8 mouse cellular contexts compared by ENCODE assay signal in the genomic region with DNA sequence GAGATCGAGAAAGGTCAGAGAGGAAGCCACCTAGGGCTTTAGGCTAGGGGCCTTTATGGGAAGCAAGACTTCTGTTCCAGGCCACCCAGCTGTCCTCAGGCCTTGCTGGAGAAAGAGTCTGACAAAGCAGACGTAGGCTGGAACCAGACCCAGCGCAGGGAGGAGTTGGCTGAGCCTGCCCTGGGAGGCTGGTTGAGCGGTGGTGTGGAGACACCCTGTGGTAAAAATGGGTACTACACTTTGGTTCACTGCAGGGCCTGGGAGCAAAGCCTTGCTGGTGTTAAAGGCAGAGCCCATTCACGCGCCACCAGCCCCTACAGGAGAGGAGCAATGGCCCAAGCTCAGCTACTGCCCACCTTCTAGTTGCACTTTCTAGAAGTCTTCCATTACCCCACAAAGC. TPM values are rescaled to one million over a fixed set of nuclear protein-coding genes. Genes with fewer than 3 reads are reported as not detected.
DNase-seq lines count a peak whose midpoint lies in the region; ATAC-seq lines count a peak whose summit lies in the region.

No protein-coding gene starts in this region.

- peak; percentile 75 to 92 for DNase-seq in adrenal gland, adult (ENCODE audit: inconsistent age in 2 of 2, low spot score in 1 of 2)
- peak; percentile 93 for DNase-seq in embryo, embryonic 10 days (ENCODE audit: low spot score)
- DNase-seq in gastrocnemius, postnatal 14 days: peak; percentile 90
- peak; percentile 96 for DNase-seq in intestine, embryonic 14.5 days (ENCODE audit: low spot score)
- DNase-seq in left cerebral cortex, postnatal 14 days (ENCODE audit: low spot score in 2 of 2): peak; percentile 83 to 87
- peak; percentile 88 for DNase-seq in midbrain, embryonic 10.5 days (ENCODE audit: low spot score)
- peak; percentile 80 for DNase-seq in right cerebral cortex, postnatal 4 days

- H3K4me3 ChIP-seq in intestine, embryonic 14.5 days (ENCODE audit: low read depth, low read length): no peak overlapping the region
- H3K4me3 ChIP-seq in midbrain, embryonic 10.5 days: no peak overlapping the region

- H3K36me3 ChIP-seq in intestine, embryonic 14.5 days (ENCODE audit: control insufficient read depth, insufficient read depth, low read length): no peaks in the 10 kb centered on the region
- H3K36me3 ChIP-seq in midbrain, embryonic 10.5 days: no peaks in the 10 kb centered on the region

- WGBS in intestine, embryonic 14.5 days: 6% methylated on average over 6 of the region's 6 CpGs
- 8% methylated on average over 6 of the region's 6 CpGs for WGBS in midbrain, embryonic 10.5 days

- no peak overlapping the region for H3K27ac ChIP-seq in intestine, embryonic 14.5 days (ENCODE audit: low read depth)
- H3K27ac ChIP-seq in midbrain, embryonic 10.5 days (replicated peaks): 0 out of 2 replicates have a peak overlapping the region, but pooled peaks have one; percentile 19

- H3K4me1 ChIP-seq in intestine, embryonic 14.5 days (replicated peaks; ENCODE audit: control insufficient read depth, insufficient read depth, low read length): no peaks in the 10 kb centered on the region
- H3K4me1 ChIP-seq in midbrain, embryonic 10.5 days: peaks cover 24% of the 10 kb centered on the region

- no peaks in the 10 kb centered on the region for H3K9me3 ChIP-seq in intestine, embryonic 14.5 days (ENCODE audit: control insufficient read depth, low read length)
- H3K9me3 ChIP-seq in midbrain, embryonic 10.5 days (replicated peaks): no peaks in the 10 kb centered on the region

- no peak overlapping the region for H3K9ac ChIP-seq in intestine, embryonic 14.5 days (ENCODE audit: low read length)

- peak; percentile 91 for ATAC-seq in intestine, embryonic 14.5 days (replicated peaks; ENCODE audit: low FRiP score, low TSS enrichment, low read depth)
- no peak for ATAC-seq in activated CD4-positive, CD25-positive, alpha-beta regulatory T cell, adult 4 months

- intact Hi-C loops in gastrocnemius, postnatal 14 days (cut with DNase I; ENCODE audit: low total_unique reads): loop anchor here (2.0 to 10.0 kb wide), 2 partner anchors 63 to 289 kb away; no protein-coding TSS in a partner anchor
- intact Hi-C loops in left cerebral cortex, postnatal 14 days (cut with DNase I): loop anchor here (1.0 to 10.0 kb wide), 2 partner anchors 63 to 279 kb away; no protein-coding TSS in a partner anchor

- no peaks in the 10 kb centered on the region for H3K27me3 ChIP-seq in intestine, embryonic 14.5 days (replicated peaks; ENCODE audit: control insufficient read depth, insufficient read depth, low read length)
- H3K27me3 ChIP-seq in midbrain, embryonic 10.5 days (ENCODE audit: low read depth, poor library complexity, severe bottlenecking): peaks cover 38% of the 10 kb centered on the region

- H3K4me2 ChIP-seq in intestine, embryonic 14.5 days (ENCODE audit: low read length): no peak overlapping the region

RNA-seq across cellular contexts. Expression of gene Trim29, which starts 26.4 kb away (rescaled TPM):
- total RNA-seq in gastrocnemius, postnatal 14 days (2021): under 1 TPM; 0.08 to 0.16 TPM
- polyA plus RNA-seq in intestine, embryonic 14.5 days (2014; fragmentation: Nextera tagmentation; extraction: Ambion mirVana): 1.3 and 1.5 TPM in 2 replicates
- total RNA-seq in left cerebral cortex, postnatal 14 days (2021): under 1 TPM; 0.22 to 0.23 TPM
- polyA plus RNA-seq in midbrain, embryonic 10.5 days (2016; fragmentation: Nextera tagmentation; extraction: Ambion mirVana): 0.94 and 0.98 TPM in 2 replicates
- polyA plus RNA-seq in activated CD4-positive, CD25-positive, alpha-beta regulatory T cell, adult 4 months (2017; shearing (Covaris generic)): not detected

RNA-seq across cellular contexts. Expression of gene Oaf, which starts 44.6 kb away (rescaled TPM):
- total RNA-seq in gastrocnemius, postnatal 14 days (2021): 10 to 100 TPM; 12.0 to 24.9 TPM
- 108 and 118 TPM in 2 replicates for polyA plus RNA-seq in intestine, embryonic 14.5 days (2014; fragmentation: Nextera tagmentation; extraction: Ambion mirVana)
- total RNA-seq in left cerebral cortex, postnatal 14 days (2021): 10 to 100 TPM; 13.6 to 14.2 TPM
- polyA plus RNA-seq in midbrain, embryonic 10.5 days (2016; fragmentation: Nextera tagmentation; extraction: Ambion mirVana): 32.0 and 36.5 TPM in 2 replicates
- polyA plus RNA-seq in activated CD4-positive, CD25-positive, alpha-beta regulatory T cell, adult 4 months (2017; shearing (Covaris generic)): under 1 TPM; 0.69 to 0.98 TPM

Comparison
In these comparisons a context has a peak if more than half of its experiments do, and no peak if none do; other contexts are left out.
1. RNA of gene Oaf, which starts 44.6 kb away (polyA plus RNA-seq): 108 to 118 TPM in intestine, embryonic 14.5 days and 32.0 to 36.5 TPM in midbrain, embryonic 10.5 days; 0.69 to 0.98 TPM in activated CD4-positive, CD25-positive, alpha-beta regulatory T cell, adult 4 months; every median in the first group is over 10 times any median in the second.
2. Peak in every context shown above with its lines, with median percentiles within 50 percentile points of each other: DNase-seq.